Mouse (Mus musculus) naive thymus-derived CD4-positive, alpha-beta T cell, adult 2 months (primary cell): ENCODE measurements around the gene Slc9a3r2.

Source experiments
- DNase-seq: peaks from one replicate; pipeline ENCODE4 v3.0.0-alpha.2; 2011; ENCODE audit warnings: low read depth

Slc9a3r2 gene

DNA sequence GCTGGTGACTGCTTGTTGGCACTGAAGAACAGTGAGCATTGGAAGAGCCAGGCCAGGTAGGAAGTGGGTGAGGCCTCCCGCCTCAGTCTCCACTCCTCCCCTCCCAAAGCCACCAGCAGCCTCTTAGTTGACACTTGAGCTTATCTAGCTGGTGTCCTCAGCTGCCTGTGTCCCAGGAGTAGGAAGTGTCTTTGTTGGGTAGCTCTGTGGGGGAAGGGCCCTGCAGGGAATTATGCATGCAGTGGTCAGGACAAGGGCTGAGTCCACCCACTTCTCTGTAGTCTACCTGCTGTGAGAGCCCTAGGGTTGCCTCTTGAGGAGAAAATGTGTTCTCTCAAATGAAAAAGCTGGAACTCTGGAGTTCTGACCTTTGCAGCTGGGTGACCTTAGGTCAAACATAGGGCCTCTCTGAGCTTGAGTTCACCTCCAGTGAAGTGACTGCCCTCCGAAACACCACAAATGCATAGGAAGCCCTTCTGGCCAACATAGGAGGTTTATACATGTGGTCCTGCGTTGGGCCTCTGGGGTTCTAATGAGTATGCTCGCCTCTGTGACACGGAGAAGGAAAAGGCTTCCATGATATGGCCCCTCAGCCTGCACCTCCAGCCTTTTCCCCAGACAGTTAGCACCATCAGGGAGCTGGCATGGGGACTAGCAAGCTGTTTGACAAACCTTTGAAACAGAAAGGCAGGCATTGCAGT is 13.2 kb downstream of the Slc9a3r2 start:
- no peak for DNase-seq

DNA sequence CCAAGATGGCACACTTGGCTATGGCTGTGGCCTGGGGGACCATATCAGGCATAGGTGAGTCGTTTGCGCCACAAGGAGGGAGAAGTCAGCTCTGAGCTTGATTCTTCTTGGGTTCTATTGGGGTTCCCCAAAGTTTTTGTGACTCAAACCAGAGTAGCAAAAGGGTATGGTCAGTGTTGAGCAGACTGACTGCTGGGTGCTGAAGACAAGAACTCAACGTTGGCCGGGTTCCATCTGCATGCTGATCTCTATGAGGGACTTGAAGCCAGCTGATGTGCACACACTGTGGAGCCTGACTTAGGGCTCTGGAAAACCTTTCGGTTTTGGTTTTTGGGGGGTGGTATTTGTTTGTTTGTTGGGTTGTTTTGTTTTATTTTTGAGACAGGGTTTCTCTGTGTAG is 14.4 kb downstream of the Slc9a3r2 start:
- DNase-seq: no peak

- no peak for DNase-seq
These were observed 15.1 kb downstream of the Slc9a3r2 start for GRCm38 (mm10) chr17:24635024-24635423.

GRCm38 (mm10) chr17:24633831-24634230 is 16.3 kb downstream of the Slc9a3r2 start:
- DNase-seq: no peak

DNA sequence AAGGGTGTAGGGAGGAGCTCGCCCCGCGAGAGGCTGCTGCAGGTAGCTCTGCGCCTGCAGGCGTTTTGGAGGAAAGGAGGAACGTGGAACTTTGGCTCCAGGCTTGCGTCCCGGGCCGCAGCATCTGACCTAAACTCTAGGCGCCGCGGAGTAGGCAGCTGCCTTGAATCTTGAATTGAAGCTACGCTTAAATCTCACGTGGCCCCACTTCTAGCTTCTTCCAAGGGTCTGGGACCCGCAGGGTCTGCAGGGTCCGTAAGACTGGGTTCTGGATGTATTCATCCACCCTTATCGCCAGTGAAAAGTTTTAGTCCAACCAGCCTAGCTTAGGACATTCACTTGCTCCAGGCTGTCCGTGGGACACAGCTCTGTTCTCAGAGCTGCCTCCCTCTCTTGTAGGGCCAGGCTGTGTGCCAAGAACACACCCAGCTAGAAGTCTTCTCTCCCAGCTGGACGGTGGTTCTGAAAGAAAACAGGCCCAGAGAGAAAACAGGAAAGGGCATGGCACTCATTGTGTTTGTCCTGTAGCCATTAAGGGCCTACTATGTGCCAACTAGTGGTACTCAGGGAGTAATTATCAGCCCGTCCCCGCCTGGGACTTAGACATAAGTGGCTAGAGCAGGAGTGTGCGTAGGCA is 17.2 kb downstream of the Slc9a3r2 start:
- no peak for DNase-seq

DNA sequence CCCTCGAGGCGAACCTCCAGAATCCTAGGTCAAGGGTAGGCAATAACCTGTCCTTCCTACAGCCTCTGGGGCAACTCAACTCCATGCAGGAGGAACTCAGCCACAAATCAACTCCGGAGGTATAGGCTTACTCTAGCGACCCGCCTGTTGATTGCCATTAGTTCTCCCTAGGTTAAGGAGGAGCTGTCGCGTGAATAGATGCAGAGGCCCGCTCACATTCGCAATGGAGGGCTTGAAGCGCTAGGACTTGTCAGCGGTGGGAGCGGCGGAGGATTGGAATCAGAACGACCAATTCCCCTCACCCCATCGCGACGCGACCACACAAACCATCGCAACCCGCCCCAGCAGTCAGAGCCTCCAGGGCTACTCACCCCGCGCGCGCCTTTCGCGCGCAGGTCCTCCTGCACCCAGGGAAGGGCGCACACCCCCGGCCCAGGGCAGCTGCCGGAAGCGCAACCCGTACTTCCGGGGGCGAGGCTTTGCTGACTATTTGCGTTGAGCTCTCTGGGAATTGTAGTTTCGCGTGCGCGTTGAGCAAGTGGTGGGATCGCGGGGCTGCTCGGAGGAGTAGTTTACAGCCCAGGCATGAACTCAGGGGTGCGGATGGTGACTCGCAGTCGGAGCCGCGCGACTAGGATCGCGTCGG is 17.8 kb downstream of the Slc9a3r2 start, which contains the start of the genes Tsc2 and Nthl1:
Gene Tsc2, minus strand, starts transcription at position 464 of the 646 bp plus-strand sequence.
Gene Nthl1, plus strand, starts transcription at position 514 of the 646 bp plus-strand sequence.
- DNase-seq: peak; percentile 82

DNA sequence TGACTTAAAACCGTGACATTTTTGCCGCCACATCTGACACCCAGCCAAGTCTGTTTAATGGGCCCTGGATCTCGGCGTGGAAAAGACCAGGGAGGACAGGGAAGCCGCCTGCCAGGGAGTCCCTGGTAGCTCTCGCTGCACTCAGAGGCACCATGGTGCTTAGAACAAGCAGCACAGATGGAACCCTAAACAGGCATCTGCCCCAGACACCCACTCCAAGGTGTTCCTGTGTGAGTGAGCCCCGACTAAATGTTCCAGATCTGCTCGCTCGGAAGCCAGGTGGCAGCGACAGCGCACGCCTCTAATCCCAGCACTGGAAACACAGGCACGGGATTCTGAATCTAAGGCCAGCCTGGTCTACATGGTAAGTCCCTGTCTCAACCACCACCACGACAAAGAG is 20.1 kb downstream of the Slc9a3r2 start:
- no peak for DNase-seq

GRCm38 (mm10) chr17:24628646-24629045 is 21.5 kb downstream of the Slc9a3r2 start:
- peak; percentile 83 for DNase-seq

DNA sequence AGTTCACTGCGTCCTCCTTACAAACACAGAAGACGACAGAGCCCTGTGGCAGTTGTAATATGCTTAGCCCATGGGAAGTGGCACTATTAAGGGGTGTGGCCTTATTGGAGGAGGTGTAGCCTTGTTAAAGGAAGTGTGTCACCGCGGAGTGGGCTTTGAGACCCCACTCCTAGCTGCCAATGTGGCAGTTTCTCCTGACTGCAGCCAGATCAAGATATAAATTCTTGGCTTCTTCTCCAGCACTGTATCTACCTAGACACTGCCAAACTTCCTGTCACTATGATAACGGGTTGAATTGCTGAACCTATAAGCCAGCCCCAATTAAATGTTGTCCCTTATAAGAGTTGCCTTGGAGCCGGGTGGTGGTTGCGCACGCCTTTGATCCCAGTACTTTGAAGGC is 24.7 kb downstream of the Slc9a3r2 start:
- DNase-seq: no peak

- DNase-seq: no peak
These were observed 32.4 kb downstream of the Slc9a3r2 start for GRCm38 (mm10) chr17:24617561-24618194.

GRCm38 (mm10) chr17:24610711-24611110 is 39.4 kb downstream of the Slc9a3r2 start:
- no peak for DNase-seq

- no peak for DNase-seq
These were observed 41.3 kb downstream of the Slc9a3r2 start for GRCm38 (mm10) chr17:24608874-24609273.

GRCm38 (mm10) chr17:24608370-24608769 is 41.8 kb downstream of the Slc9a3r2 start:
- no peak for DNase-seq

- DNase-seq: no peak
These were observed 45.6 kb downstream of the Slc9a3r2 start for GRCm38 (mm10) chr17:24604557-24604956.

GRCm38 (mm10) chr17:24603961-24604360 is 46.2 kb downstream of the Slc9a3r2 start:
- DNase-seq: no peak

GRCm38 (mm10) chr17:24600502-24600901 is 49.6 kb downstream of the Slc9a3r2 start:
- DNase-seq: no peak

DNA sequence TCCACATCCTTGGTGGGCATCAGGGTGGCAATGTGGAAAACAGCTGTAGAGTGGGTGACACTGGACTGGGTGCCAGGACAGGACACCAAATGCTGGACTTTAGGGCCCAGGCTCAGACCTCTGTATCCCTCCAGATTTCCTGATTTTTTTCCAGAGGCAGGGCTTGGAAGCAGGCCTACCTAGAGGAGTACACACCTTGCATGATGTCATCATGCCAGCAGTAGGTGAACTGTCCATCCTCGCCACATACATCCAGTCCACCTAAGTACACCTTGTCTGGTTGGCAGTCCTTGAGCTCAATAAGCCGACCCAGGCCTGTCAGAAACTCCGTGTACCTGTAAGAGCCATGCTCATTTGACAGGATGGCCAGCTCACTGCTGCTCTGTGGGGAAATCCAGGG is 52.1 kb downstream of the Slc9a3r2 start:
- DNase-seq: no peak

GRCm38 (mm10) chr17:24596471-24597183 is 53.5 kb downstream of the Slc9a3r2 start:
- no peak for DNase-seq

GRCm38 (mm10) chr17:24596073-24596466 is 54.1 kb downstream of the Slc9a3r2 start:
- no peak for DNase-seq

DNA sequence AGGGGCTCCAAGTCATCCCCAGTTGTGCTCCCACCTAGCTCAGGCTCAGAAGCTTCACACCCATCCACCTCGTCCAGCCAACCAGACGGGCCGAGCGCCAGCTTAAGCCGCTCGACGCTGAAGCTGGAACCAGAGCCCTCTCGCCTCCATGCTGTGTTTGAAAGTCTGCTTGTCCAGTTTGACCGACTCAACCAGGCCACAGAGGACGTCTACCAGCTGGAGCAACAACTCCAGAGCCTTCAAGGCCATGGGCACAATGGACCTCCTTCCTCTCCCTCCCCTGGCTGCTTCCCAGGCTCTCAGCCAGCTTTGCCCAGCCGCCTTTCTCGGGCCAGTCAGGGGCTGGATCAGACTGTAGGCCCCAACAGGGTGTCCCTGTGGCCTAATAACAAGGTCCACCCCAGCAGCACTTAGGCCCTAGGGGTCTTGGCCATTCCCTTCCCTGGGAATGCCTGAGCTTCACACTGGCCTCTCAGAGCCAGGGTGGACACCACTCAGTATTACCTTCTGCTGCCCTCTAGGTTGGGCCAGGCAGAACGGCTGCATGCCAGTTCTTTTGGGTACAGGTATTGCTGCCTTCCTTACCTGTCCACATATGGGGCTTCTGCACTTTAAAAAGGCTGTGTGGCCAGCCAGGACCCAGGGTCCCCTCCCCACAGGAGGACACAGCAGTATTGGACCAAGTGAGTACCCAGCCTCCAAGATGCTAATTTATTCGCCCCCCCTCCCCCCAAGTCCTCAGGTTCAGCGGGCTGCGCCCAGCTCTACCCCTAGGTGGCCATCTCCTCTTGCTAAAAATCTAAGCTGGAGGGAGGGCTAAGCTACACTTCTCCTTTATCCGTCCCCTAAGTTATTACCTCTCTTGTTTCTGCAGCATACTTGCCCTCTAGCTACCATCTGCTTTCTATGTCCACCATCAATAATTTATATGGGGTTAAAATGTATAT is 54.7 kb downstream of the Slc9a3r2 start:
- DNase-seq: no peak
